Comparison of ENCODE assay signal across 7 mouse cellular contexts in the genomic region with DNA sequence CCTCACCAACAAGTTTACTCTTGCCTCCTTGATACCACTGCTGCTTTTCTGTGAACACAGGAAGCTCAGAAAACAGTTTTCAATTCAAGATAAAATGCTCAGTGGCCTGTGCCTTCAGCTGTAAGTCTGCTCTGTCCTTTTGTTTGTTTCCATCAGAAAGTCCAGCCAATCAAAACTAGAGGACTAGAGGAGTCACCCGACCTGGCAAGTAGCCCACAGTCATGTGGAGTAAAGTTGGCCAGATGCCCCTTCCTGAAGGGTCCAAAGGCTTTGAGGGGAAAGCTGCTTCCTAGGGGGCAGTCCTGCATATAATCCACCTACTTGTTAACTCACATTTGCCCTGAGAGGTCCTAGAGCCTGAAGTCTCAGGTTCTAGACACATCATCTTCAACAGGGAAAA. TPM values are rescaled to one million over a fixed set of nuclear protein-coding genes. Genes with fewer than 3 reads are reported as not detected.
DNase-seq lines count a peak whose midpoint lies in the region; ATAC-seq and TF ChIP-seq lines count a peak whose summit lies in the region.

No protein-coding gene starts in this region.

- in situ Hi-C loops in Patski (cut with MboI; ENCODE audit: low pct_unique_long_range_greater_than_20kb), result no loop called here

- no peak overlapping the region for H3K4me2 ChIP-seq in kidney, embryonic 14.5 days (replicated peaks; ENCODE audit: low read depth, low read length)
- no peak overlapping the region for H3K4me2 ChIP-seq in liver, embryonic 14.5 days (ENCODE audit: low read depth)

- no peaks in the 10 kb centered on the region for H3K4me1 ChIP-seq in kidney, embryonic 14.5 days (ENCODE audit: control insufficient read depth, insufficient read depth, low read length)
- no peaks in the 10 kb centered on the region for H3K4me1 ChIP-seq in liver, embryonic 14.5 days (replicated peaks; ENCODE audit: control insufficient read depth in 2 of 2, insufficient read depth in 2 of 2, low read length in 1 of 2)

- H3K27me3 ChIP-seq in kidney, embryonic 14.5 days (ENCODE audit: control insufficient read depth, insufficient read depth, low read length), result no peaks in the 10 kb centered on the region
- no peaks in the 10 kb centered on the region for H3K27me3 ChIP-seq in Patski
- no peaks in the 10 kb centered on the region for H3K27me3 ChIP-seq in liver, embryonic 14.5 days (ENCODE audit: control insufficient read depth, insufficient read depth, low read length)

- no peak for ATAC-seq in kidney, embryonic 14.5 days (ENCODE audit: low FRiP score, low TSS enrichment)
- ATAC-seq in Patski, result peak; percentile 38
- no peak for ATAC-seq in liver, embryonic 14.5 days (ENCODE audit: insufficient read depth)

- no peak for TF ChIP-seq CTCF in Patski (IDR thresholded peaks at IDR 0.05)
- no peak for TF ChIP-seq CTCF in liver, embryonic 14.5 days (IDR thresholded peaks at IDR 0.05; ENCODE audit: low read depth)

- no peak overlapping the region for H3K4me3 ChIP-seq in kidney, embryonic 14.5 days (ENCODE audit: low read length)
- no peak overlapping the region for H3K4me3 ChIP-seq in liver, embryonic 14.5 days (ENCODE audit: insufficient read depth in 1 of 2, low read depth in 2 of 2, low read length in 2 of 2)

- no peak overlapping the region for H3K9ac ChIP-seq in kidney, embryonic 14.5 days (ENCODE audit: low read depth, low read length)
- H3K9ac ChIP-seq in liver, embryonic 14.5 days (replicated peaks), result no peak overlapping the region

- CTCF ChIA-PET in Patski (lab: Charles Lee), result interaction anchor here (1.0 to 2.4 kb wide), 2 partner anchors 9 to 10 kb away, joined by 4 to 9 read pairs; no protein-coding TSS in a partner anchor

- no peak for TF ChIP-seq EP300 in liver, embryonic 14.5 days (IDR thresholded peaks at IDR 0.05; ENCODE audit: low read depth)

- H3K27ac ChIP-seq in kidney, embryonic 14.5 days (ENCODE audit: low read depth, low read length), result no peak overlapping the region
- H3K27ac ChIP-seq in liver, embryonic 14.5 days, result no peak overlapping the region

- WGBS in kidney, embryonic 14.5 days, result 25% methylated on average over 1 of the region's 1 CpGs
- WGBS in liver, embryonic 14.5 days (ENCODE audit: insufficient replicate concordance), result 31% methylated on average over 1 of the region's 1 CpGs

- DNase-seq in kidney, adult 18-20 months, result peak; percentile 93
- DNase-seq in Patski (ENCODE audit: low read depth, low spot score), result peak; percentile 81
- DNase-seq in brain, embryonic 18.5 days (ENCODE audit: low read depth, low spot score), result peak; percentile 22
- DNase-seq in liver, embryonic 14.5 days (ENCODE audit: low read depth in 3 of 3, low spot score in 3 of 3), result peak in 2 of 3 experiments; percentile 3 to 7
- DNase-seq in spleen, postnatal 14 days (ENCODE audit: low spot score in 2 of 2), result no peak
- no peak for DNase-seq in embryo, embryonic 10 days (ENCODE audit: low spot score)

- H3K9me3 ChIP-seq in kidney, embryonic 14.5 days (ENCODE audit: control insufficient read depth, low read length), result no peaks in the 10 kb centered on the region
- H3K9me3 ChIP-seq in liver, embryonic 14.5 days (ENCODE audit: control insufficient read depth, low read length), result no peaks in the 10 kb centered on the region

- POLR2A ChIA-PET in Patski (lab: Charles Lee), result interaction anchor here (1.2 kb wide), 1 partner anchor 66 kb away, joined by 3 read pairs; no protein-coding TSS in a partner anchor

- H3K36me3 ChIP-seq in kidney, embryonic 14.5 days (ENCODE audit: control insufficient read depth, insufficient read depth, low read length), result no peaks in the 10 kb centered on the region
- H3K36me3 ChIP-seq in liver, embryonic 14.5 days (replicated peaks; ENCODE audit: control insufficient read depth, insufficient read depth, low read depth), result no peaks in the 10 kb centered on the region

RNA-seq across cellular contexts. Expression of a gene that starts 10.7 kb away (rescaled TPM):
- 0.30 and 0.83 TPM in 2 replicates for polyA plus RNA-seq in kidney, embryonic 14.5 days (2014; fragmentation: Nextera tagmentation; extraction: Ambion mirVana)
- 24.4 TPM for polyA plus RNA-seq in Patski (2021)
- polyA plus RNA-seq in liver, embryonic 14.5 days (2012; rRNA removed), result not detected in 2 replicates
- not detected in 2 replicates for polyA plus RNA-seq in liver, embryonic 14.5 days (2014; fragmentation: Nextera tagmentation; extraction: Ambion mirVana)

Comparison
In these comparisons a context has a peak if more than half of its experiments do, and no peak if none do; other contexts are left out.
1. DNase-seq: peak in kidney, adult 18-20 months (single experiment), Patski (single experiment), brain, embryonic 18.5 days (single experiment) and liver, embryonic 14.5 days (2 of 3); none in spleen, postnatal 14 days (0 of 2) and embryo, embryonic 10 days (single experiment).
2. RNA of a gene that starts 10.7 kb away (polyA plus RNA-seq): 24.4 TPM in Patski (single experiment); 0.30 to 0.83 TPM in kidney, embryonic 14.5 days and not detected in liver, embryonic 14.5 days; every median in the first group is over 10 times any median in the second.